In genomic region chr3:53477468-53477867, GRCm38 (mm10) we compare ENCODE assay signal across 13 mouse cellular contexts. TPM values are rescaled to one million over a fixed set of nuclear protein-coding genes. Genes with fewer than 3 reads are reported as not detected.
DNase-seq lines count a peak whose midpoint lies in the region; ATAC-seq and TF ChIP-seq lines count a peak whose summit lies in the region.
"Had no signal": no experiment of that assay in that cellular context is flagged by ENCODE, and none has a peak within 500 bp of the region (broad histone marks: within the 10 kb centered on the region; RNA-seq: fewer than 3 reads in every experiment).

No protein-coding gene starts in this region.

- TF ChIP-seq CTCF in Patski (IDR thresholded peaks at IDR 0.05), result no peak

- CTCF ChIA-PET in Patski (lab: Charles Lee), result interaction anchor here (1.4 kb wide), 1 partner anchor 122 kb away, joined by 3 read pairs; no protein-coding TSS in a partner anchor

- no peak overlapping the region for H3K27ac ChIP-seq in hindbrain, embryonic 15.5 days (replicated peaks)
- H3K27ac ChIP-seq in hindbrain, embryonic 12.5 days, result no peak overlapping the region
- H3K27ac ChIP-seq in kidney, embryonic 15.5 days, result no peak overlapping the region
- H3K27ac ChIP-seq: embryonic facial prominence, embryonic 12.5 days; liver, embryonic 15.5 days; midbrain, embryonic 12.5 days had no signal

- no peak overlapping the region for H3K4me3 ChIP-seq in hindbrain, embryonic 15.5 days
- no peak overlapping the region for H3K4me3 ChIP-seq in hindbrain, embryonic 12.5 days
- H3K4me3 ChIP-seq in kidney, embryonic 15.5 days (replicated peaks), result no peak overlapping the region
- H3K4me3 ChIP-seq: embryonic facial prominence, embryonic 12.5 days; liver, embryonic 15.5 days; midbrain, embryonic 12.5 days had no signal

- H3K36me3 ChIP-seq in hindbrain, embryonic 15.5 days, result peaks cover 75% of the 10 kb centered on the region
- peaks cover 92% of the 10 kb centered on the region for H3K36me3 ChIP-seq in hindbrain, embryonic 12.5 days
- peaks cover 96% of the 10 kb centered on the region for H3K36me3 ChIP-seq in kidney, embryonic 15.5 days

- H3K27me3 ChIP-seq in hindbrain, embryonic 15.5 days, result no peaks in the 10 kb centered on the region
- no peaks in the 10 kb centered on the region for H3K27me3 ChIP-seq in hindbrain, embryonic 12.5 days
- no peaks in the 10 kb centered on the region for H3K27me3 ChIP-seq in Patski
- H3K27me3 ChIP-seq in kidney, embryonic 15.5 days, result no peaks in the 10 kb centered on the region
- H3K27me3 ChIP-seq: embryonic facial prominence, embryonic 12.5 days; liver, embryonic 15.5 days; midbrain, embryonic 12.5 days had no signal

- no peak overlapping the region for H3K4me2 ChIP-seq in hindbrain, embryonic 15.5 days
- H3K4me2 ChIP-seq in hindbrain, embryonic 12.5 days (replicated peaks), result no peak overlapping the region
- no peak overlapping the region for H3K4me2 ChIP-seq in kidney, embryonic 15.5 days
- H3K4me2 ChIP-seq: embryonic facial prominence, embryonic 12.5 days; liver, embryonic 15.5 days; midbrain, embryonic 12.5 days had no signal

- no peak overlapping the region for H3K9ac ChIP-seq in hindbrain, embryonic 15.5 days
- no peak overlapping the region for H3K9ac ChIP-seq in hindbrain, embryonic 12.5 days
- no peak overlapping the region for H3K9ac ChIP-seq in kidney, embryonic 15.5 days
- H3K9ac ChIP-seq: embryonic facial prominence, embryonic 12.5 days; liver, embryonic 15.5 days; midbrain, embryonic 12.5 days had no signal

- no peaks in the 10 kb centered on the region for H3K9me3 ChIP-seq in hindbrain, embryonic 15.5 days
- no peaks in the 10 kb centered on the region for H3K9me3 ChIP-seq in hindbrain, embryonic 12.5 days (replicated peaks)
- H3K9me3 ChIP-seq in kidney, embryonic 15.5 days (replicated peaks), result no peaks in the 10 kb centered on the region
- H3K9me3 ChIP-seq: embryonic facial prominence, embryonic 12.5 days; liver, embryonic 15.5 days; midbrain, embryonic 12.5 days had no signal

- peak; percentile 22 for DNase-seq in Patski (ENCODE audit: low read depth, low spot score)
- peak; percentile 47 for DNase-seq in cerebellum, postnatal 36 days
- no peak for DNase-seq in adipocyte (ENCODE audit: low spot score)
- no peak for DNase-seq in adrenal gland, postnatal 36 days

- H3K4me1 ChIP-seq in hindbrain, embryonic 15.5 days (replicated peaks), result no peaks in the 10 kb centered on the region
- H3K4me1 ChIP-seq in hindbrain, embryonic 12.5 days, result no peaks in the 10 kb centered on the region
- H3K4me1 ChIP-seq in kidney, embryonic 15.5 days, result no peaks in the 10 kb centered on the region
- H3K4me1 ChIP-seq: embryonic facial prominence, embryonic 12.5 days; liver, embryonic 15.5 days; midbrain, embryonic 12.5 days had no signal

- peak; percentile 19; the same call in 1 of the 2 replicates for ATAC-seq in hindbrain, embryonic 15.5 days (ENCODE audit: low FRiP score, low read depth)
- no peak for ATAC-seq in hindbrain, embryonic 12.5 days (ENCODE audit: low FRiP score)
- ATAC-seq in Patski, result no peak
- peak; percentile 44; the same call in 1 of the 2 replicates for ATAC-seq in kidney, embryonic 15.5 days (replicated peaks; ENCODE audit: low FRiP score)
- ATAC-seq in frontal cortex, adult (ENCODE audit: low TSS enrichment), result no peak

- WGBS in hindbrain, embryonic 15.5 days, result 74% methylated on average over 17 of the region's 17 CpGs
- WGBS in hindbrain, embryonic 12.5 days, result 92% methylated on average over 17 of the region's 17 CpGs
- WGBS in kidney, embryonic 15.5 days, result 73% methylated on average over 17 of the region's 17 CpGs

- POLR2A ChIA-PET in Patski (lab: Charles Lee), result interaction anchor here (0.7 kb wide), 1 partner anchor 12 kb away, joined by 3 read pairs; no protein-coding TSS in a partner anchor

- in situ Hi-C loops in Patski (cut with MboI; ENCODE audit: low pct_unique_long_range_greater_than_20kb), result no loop called here

RNA-seq across cellular contexts. Expression of gene Stoml3, which starts 11.0 kb away (rescaled TPM):
- 0.09 TPM in 1 of 2 replicates, not detected in the other for polyA plus RNA-seq in hindbrain, embryonic 15.5 days (2015; fragmentation: Nextera tagmentation; extraction: Ambion mirVana)
- not detected in 2 replicates for polyA plus RNA-seq in hindbrain, embryonic 12.5 days (2016; fragmentation: Nextera tagmentation; extraction: Ambion mirVana)
- 0.06 TPM for polyA plus RNA-seq in Patski (2021)
- 0.08 and 0.21 TPM in 2 replicates for polyA plus RNA-seq in kidney, embryonic 15.5 days (2015; fragmentation: Nextera tagmentation; extraction: Ambion mirVana)
- total RNA-seq in adrenal gland, postnatal 36 days (2021), result not detected
- total RNA-seq: hematopoietic stem cell, adult 5-6 weeks had no signal
- polyA plus RNA-seq: brain, embryonic 14.5 days; embryonic facial prominence, embryonic 12.5 days; liver, embryonic 15.5 days; midbrain, embryonic 12.5 days had no signal

RNA-seq across cellular contexts. Expression of gene Proser1, which starts 14.0 kb away (rescaled TPM):
- 18.0 and 19.8 TPM in 2 replicates for polyA plus RNA-seq in hindbrain, embryonic 15.5 days (2015; fragmentation: Nextera tagmentation; extraction: Ambion mirVana)
- polyA plus RNA-seq in hindbrain, embryonic 12.5 days (2016; fragmentation: Nextera tagmentation; extraction: Ambion mirVana), result 28.0 and 31.0 TPM in 2 replicates
- polyA plus RNA-seq in Patski (2021), result 19.5 TPM
- 20.8 and 24.8 TPM in 2 replicates for polyA plus RNA-seq in kidney, embryonic 15.5 days (2015; fragmentation: Nextera tagmentation; extraction: Ambion mirVana)
- total RNA-seq in adrenal gland, postnatal 36 days (2021), result 10 to 100 TPM; 17.5 to 18.8 TPM

RNA-seq across cellular contexts. Expression of gene Nhlrc3, which starts 14.3 kb away (rescaled TPM):
- polyA plus RNA-seq in hindbrain, embryonic 15.5 days (2015; fragmentation: Nextera tagmentation; extraction: Ambion mirVana), result 8.6 and 8.8 TPM in 2 replicates
- polyA plus RNA-seq in hindbrain, embryonic 12.5 days (2016; fragmentation: Nextera tagmentation; extraction: Ambion mirVana), result 13.5 and 13.7 TPM in 2 replicates
- polyA plus RNA-seq in Patski (2021), result 21.0 TPM
- 9.3 and 9.9 TPM in 2 replicates for polyA plus RNA-seq in kidney, embryonic 15.5 days (2015; fragmentation: Nextera tagmentation; extraction: Ambion mirVana)
- 10 to 100 TPM; 11.1 to 11.4 TPM for total RNA-seq in adrenal gland, postnatal 36 days (2021)

Comparison
In these comparisons a context has a peak if more than half of its experiments do, and no peak if none do; other contexts are left out.
1. ATAC-seq: peak in hindbrain, embryonic 15.5 days (single experiment) and kidney, embryonic 15.5 days (single experiment); none in hindbrain, embryonic 12.5 days (single experiment), Patski (single experiment) and frontal cortex, adult (single experiment).
2. DNase-seq: peak in Patski (single experiment) and cerebellum, postnatal 36 days (2 of 2); none in adipocyte (single experiment) and adrenal gland, postnatal 36 days (0 of 2).